8 mouse cellular contexts compared by ENCODE assay signal in genomic region chr15:84854171-84854811, GRCm38 (mm10). TPM values are rescaled to one million over a fixed set of nuclear protein-coding genes. Genes with fewer than 3 reads are reported as not detected.
A peak's percentile ranks its signal among the peaks of the same experiment; 100 is the strongest.
DNase-seq lines count a peak whose midpoint lies in the region; ATAC-seq lines count a peak whose summit lies in the region.

No protein-coding gene starts in this region.

- H3K9me3 ChIP-seq in lung, embryonic 16.5 days (ENCODE audit: control insufficient read depth, low read length): no peaks in the 10 kb centered on the region
- H3K9me3 ChIP-seq in embryonic facial prominence, embryonic 15.5 days (replicated peaks): no peaks in the 10 kb centered on the region
- no peaks in the 10 kb centered on the region for H3K9me3 ChIP-seq in midbrain, embryonic 12.5 days

- ATAC-seq in lung, embryonic 16.5 days (ENCODE audit: low read depth): no peak
- ATAC-seq in embryonic facial prominence, embryonic 15.5 days (ENCODE audit: insufficient number of reproducible peaks, low FRiP score, low TSS enrichment, low read depth): no peak
- no peak for ATAC-seq in midbrain, embryonic 12.5 days (ENCODE audit: low FRiP score, low read depth)

- 0% methylated on average over 43 of the region's 49 CpGs for WGBS in lung, embryonic 16.5 days
- WGBS in embryonic facial prominence, embryonic 15.5 days: under 1% methylated on average over 49 of the region's 49 CpGs
- under 1% methylated on average over 49 of the region's 49 CpGs for WGBS in midbrain, embryonic 12.5 days

- peak; percentile 14 for DNase-seq in adrenal gland, postnatal 10 days
- no peak for DNase-seq in adrenal gland, adult 2 months
- no peak for DNase-seq in lung, postnatal 36 days
- DNase-seq in kidney, adult 9 months: peak; percentile 19
- no peak for DNase-seq in adipocyte (ENCODE audit: low spot score)

- H3K4me1 ChIP-seq in lung, embryonic 16.5 days (replicated peaks; ENCODE audit: control insufficient read depth, insufficient read depth, low read length): peaks cover 36% of the 10 kb centered on the region
- H3K4me1 ChIP-seq in embryonic facial prominence, embryonic 15.5 days: peaks cover 38% of the 10 kb centered on the region
- peaks cover 45% of the 10 kb centered on the region for H3K4me1 ChIP-seq in midbrain, embryonic 12.5 days

- peaks cover 23% of the 10 kb centered on the region for H3K27me3 ChIP-seq in lung, embryonic 16.5 days (ENCODE audit: control insufficient read depth, insufficient read depth, low read depth, low read length)
- H3K27me3 ChIP-seq in embryonic facial prominence, embryonic 15.5 days: peaks cover 18% of the 10 kb centered on the region
- H3K27me3 ChIP-seq in midbrain, embryonic 12.5 days: peaks cover 19% of the 10 kb centered on the region

- H3K27ac ChIP-seq in lung, embryonic 16.5 days (ENCODE audit: low read length): no peak overlapping the region
- H3K27ac ChIP-seq in embryonic facial prominence, embryonic 15.5 days (replicated peaks): no peak overlapping the region
- peak overlapping the region; percentile 99 for H3K27ac ChIP-seq in midbrain, embryonic 12.5 days (replicated peaks)

- no peaks in the 10 kb centered on the region for H3K36me3 ChIP-seq in lung, embryonic 16.5 days (ENCODE audit: control insufficient read depth, insufficient read depth, low read length)
- H3K36me3 ChIP-seq in embryonic facial prominence, embryonic 15.5 days: no peaks in the 10 kb centered on the region
- peaks cover 7% of the 10 kb centered on the region; the same call in 1 of the 2 replicates for H3K36me3 ChIP-seq in midbrain, embryonic 12.5 days

- 0 out of 2 replicates have a peak overlapping the region, but pooled peaks have one; percentile 5 for H3K9ac ChIP-seq in lung, embryonic 16.5 days (ENCODE audit: low read length)
- H3K9ac ChIP-seq in embryonic facial prominence, embryonic 15.5 days: 0 out of 2 replicates have a peak overlapping the region, but pooled peaks have one; percentile 3
- peak overlapping the region; percentile 85 for H3K9ac ChIP-seq in midbrain, embryonic 12.5 days (replicated peaks)

- peak overlapping the region; percentile 76 for H3K4me3 ChIP-seq in lung, embryonic 16.5 days (ENCODE audit: low read length)
- H3K4me3 ChIP-seq in embryonic facial prominence, embryonic 15.5 days (replicated peaks): peak overlapping the region; percentile 78
- H3K4me3 ChIP-seq in midbrain, embryonic 12.5 days: peak overlapping the region; percentile 93

- H3K4me2 ChIP-seq in lung, embryonic 16.5 days (ENCODE audit: low read depth, low read length): peak overlapping the region; percentile 100
- peak overlapping the region; percentile 100 for H3K4me2 ChIP-seq in embryonic facial prominence, embryonic 15.5 days (replicated peaks)
- H3K4me2 ChIP-seq in midbrain, embryonic 12.5 days (replicated peaks): peak overlapping the region; percentile 82

RNA-seq across cellular contexts. Expression of gene Phf21b, which starts 1.6 kb away (rescaled TPM):
- total RNA-seq in adrenal gland, postnatal 10 days (2021): 1 to 10 TPM; 1.3 to 2.5 TPM
- total RNA-seq in adrenal gland, adult 2 months (2021): 1 to 10 TPM; 1.7 to 1.8 TPM
- polyA plus RNA-seq in adrenal gland, adult 2 months (2012; rRNA removed): 5.2 and 5.5 TPM in 2 replicates
- polyA plus RNA-seq in lung, embryonic 16.5 days (2015; fragmentation: Nextera tagmentation; extraction: Ambion mirVana): 0.11 and 0.55 TPM in 2 replicates
- 0.68 and 1.2 TPM in 2 replicates for polyA plus RNA-seq in embryonic facial prominence, embryonic 15.5 days (2015; fragmentation: Nextera tagmentation; extraction: Ambion mirVana)
- 21.6 and 22.3 TPM in 2 replicates for polyA plus RNA-seq in midbrain, embryonic 12.5 days (2016; fragmentation: Nextera tagmentation; extraction: Ambion mirVana)

Comparison
In these comparisons a context has a peak if more than half of its experiments do, and no peak if none do; other contexts are left out.
1. DNase-seq: peak in adrenal gland, postnatal 10 days (single experiment) and kidney, adult 9 months (single experiment); none in adrenal gland, adult 2 months (single experiment), lung, postnatal 36 days (single experiment) and adipocyte (single experiment).
2. H3K9ac ChIP-seq: peak in every context shown above with its lines; median percentile 85 in midbrain, embryonic 12.5 days; 5 in lung, embryonic 16.5 days; 3 in embryonic facial prominence, embryonic 15.5 days.
3. Peak in every context shown above with its lines, with median percentiles within 50 percentile points of each other: H3K4me2 ChIP-seq and H3K4me3 ChIP-seq.